Mouse (Mus musculus): ENCODE data around the gene Nlgn2. TPM values are rescaled to one million over a fixed set of nuclear protein-coding genes. Genes with fewer than 3 reads are reported as not detected.

Gene Nlgn2
- total RNA-seq, 2 experiments from 2014 or later, result 236 to 243 TPM

GRCm38 (mm10) chr11:69781828-69782227, 55.8 kb downstream of the Nlgn2 start:
- intact Hi-C loops (cut with DNase I), result no loop called here
- H3K27ac ChIP-seq, result no peak overlapping the region
- TF ChIP-seq CTCF (IDR thresholded peaks at IDR 0.05), result no peak
- DNase-seq (ENCODE audit: extremely low spot score in 1 of 2, low spot score in 2 of 2), result no peak
- no peak overlapping the region for H3K4me3 ChIP-seq

DNA sequence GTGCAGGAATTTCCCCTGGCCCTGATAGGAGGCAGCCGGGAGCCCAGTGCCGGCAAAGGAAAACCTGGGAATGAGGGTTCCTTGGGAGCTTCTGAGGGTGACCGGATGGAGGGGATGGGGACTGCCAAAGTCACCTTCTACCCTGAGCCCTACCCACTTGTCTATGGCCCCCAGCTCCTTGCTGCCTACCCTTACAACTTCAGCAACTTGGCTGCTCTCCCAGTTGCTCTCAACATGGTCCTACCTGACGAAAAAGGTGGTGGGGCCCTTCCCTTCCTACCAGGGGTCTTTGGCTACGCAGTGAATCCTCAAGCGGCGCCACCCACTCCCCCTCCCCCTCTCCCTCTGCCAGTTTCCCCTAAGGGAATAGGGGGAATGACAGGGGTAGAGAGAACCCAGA, 58.6 kb downstream of the Nlgn2 start:
- no peak for TF ChIP-seq CTCF (IDR thresholded peaks at IDR 0.05)
- intact Hi-C loops (cut with DNase I), result no loop called here
- no peak overlapping the region for H3K27ac ChIP-seq
- H3K4me3 ChIP-seq, result no peak overlapping the region
- DNase-seq (ENCODE audit: extremely low spot score in 1 of 2, low spot score in 2 of 2), result no peak

- DNase-seq (ENCODE audit: extremely low spot score in 1 of 2, low spot score in 2 of 2), result no peak
- no peak overlapping the region for H3K27ac ChIP-seq
- intact Hi-C loops (cut with DNase I), result no loop called here
- no peak overlapping the region for H3K4me3 ChIP-seq
- no peak for TF ChIP-seq CTCF (IDR thresholded peaks at IDR 0.05)
Measured at GRCm38 (mm10) chr11:69778258-69778982, 59.2 kb downstream of the Nlgn2 start.

GRCm38 (mm10) chr11:69777504-69778257, 59.9 kb downstream of the Nlgn2 start:
- intact Hi-C loops (cut with DNase I), result no loop called here
- DNase-seq (ENCODE audit: extremely low spot score in 1 of 2, low spot score in 2 of 2), result no peak
- no peak for TF ChIP-seq CTCF (IDR thresholded peaks at IDR 0.05)
- H3K4me3 ChIP-seq, result no peak overlapping the region
- H3K27ac ChIP-seq, result no peak overlapping the region

DNA sequence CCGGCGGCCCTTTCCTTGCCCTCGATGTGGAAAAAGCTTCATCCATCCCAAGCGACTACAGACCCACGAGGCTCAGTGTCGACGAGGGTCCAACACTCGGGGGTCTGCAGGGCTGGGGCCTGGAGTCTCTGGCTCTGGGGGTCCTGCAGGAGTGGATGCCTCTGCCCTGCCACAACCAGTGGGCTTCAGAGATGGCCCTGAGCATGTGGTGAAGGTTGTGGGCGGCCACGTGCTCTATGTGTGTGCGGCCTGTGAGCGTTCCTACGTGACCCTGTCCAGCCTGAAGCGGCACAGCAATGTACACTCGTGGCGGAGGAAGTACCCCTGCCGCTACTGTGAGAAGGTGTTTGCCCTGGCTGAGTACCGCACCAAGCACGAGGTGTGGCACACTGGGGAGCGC, 61.1 kb downstream of the Nlgn2 start:
- Histone ChIP-seq H3K27ac (no peak overlapping the region), H3K4me3 (no peak overlapping the region)
- no peak for DNase-seq (ENCODE audit: extremely low spot score in 1 of 2, low spot score in 2 of 2)
- no peak for TF ChIP-seq CTCF (IDR thresholded peaks at IDR 0.05)
- intact Hi-C loops (cut with DNase I), result no loop called here

DNA sequence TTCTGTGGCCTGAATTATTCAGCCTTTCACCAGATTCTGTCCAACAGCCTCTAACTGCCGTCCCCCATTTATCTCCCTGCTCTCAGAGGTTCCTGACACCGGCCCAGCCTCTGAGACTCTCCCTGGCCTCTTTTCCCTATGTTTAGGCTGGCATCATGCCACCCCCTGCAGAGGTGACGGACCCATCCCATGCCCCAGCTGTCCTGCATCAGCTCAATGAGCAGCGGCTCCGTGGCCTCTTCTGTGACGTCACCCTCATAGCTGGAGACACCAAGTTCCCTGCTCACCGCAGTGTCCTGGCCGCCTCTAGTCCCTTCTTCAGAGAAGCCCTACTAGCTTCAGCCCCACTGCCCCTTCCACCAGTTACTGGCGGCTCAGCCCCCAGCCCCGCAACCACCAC, 61.9 kb downstream of the Nlgn2 start:
- intact Hi-C loops (cut with DNase I), result no loop called here
- Histone ChIP-seq H3K27ac (no peak overlapping the region), H3K4me3 (no peak overlapping the region)
- DNase-seq (ENCODE audit: extremely low spot score in 1 of 2, low spot score in 2 of 2), result no peak
- TF ChIP-seq CTCF (IDR thresholded peaks at IDR 0.05), result no peak

- intact Hi-C loops (cut with DNase I), result no loop called here
Measured at GRCm38 (mm10) chr11:69774961-69775360, 62.6 kb downstream of the Nlgn2 start.

More at GRCm38 (mm10) chr11:69774961-69775360, 62.6 kb downstream of the Nlgn2 start:
- no peak for DNase-seq (ENCODE audit: extremely low spot score in 1 of 2, low spot score in 2 of 2)
- no peak for TF ChIP-seq CTCF (IDR thresholded peaks at IDR 0.05)
- Histone ChIP-seq H3K4me3 (no peak overlapping the region), H3K27ac (no peak overlapping the region)

Small RNAs within 50 kb of the gene (microRNA-seq; reads per million reads assigned to microRNA genes)
- 0 reads per million in 2 experiments for gene Mir6924

Other genes with a start within 250 kb of the Nlgn2 start
- gene Atp1b2, start 231.8 kb downstream of the Nlgn2 start, total RNA-seq (2021), result 100 to 1,000 TPM; 411 to 429 TPM
- gene Shbg, start 219.9 kb downstream of the Nlgn2 start, total RNA-seq (2021), result not detected
- 10 to 100 TPM in 1 of 2 experiments, 1 to 10 TPM in 1; 9.9 to 13.7 TPM for gene Sat2, start 215.8 kb downstream of the Nlgn2 start, total RNA-seq (2021)
- 100 to 1,000 TPM; 146 TPM for gene Fxr2, start 204.8 kb downstream of the Nlgn2 start, total RNA-seq (2021)
- gene Sox15, start 182.5 kb downstream of the Nlgn2 start, total RNA-seq (2021), result not detected
- gene Mpdu1, start 175.1 kb downstream of the Nlgn2 start, total RNA-seq (2021), result 10 to 100 TPM; 59.0 to 59.4 TPM
- 10 to 100 TPM; 11.8 to 14.1 TPM for gene Cd68, start 171.6 kb downstream of the Nlgn2 start, total RNA-seq (2021)
- 100 to 1,000 TPM; 299 to 311 TPM for gene Eif4a1, start 165.4 kb downstream of the Nlgn2 start, total RNA-seq (2021)
- gene Senp3, start 155.7 kb downstream of the Nlgn2 start, total RNA-seq (2021), result 100 to 1,000 TPM; 108 to 111 TPM
- 1 to 10 TPM; 3.3 to 3.8 TPM for gene Tnfsf13, start 152.0 kb downstream of the Nlgn2 start, total RNA-seq (2021)
- gene Tnfsf12, start 141.9 kb downstream of the Nlgn2 start, total RNA-seq (2021), result 10 to 100 TPM in 1 of 2 experiments, 1 to 10 TPM in 1; 9.5 to 10.6 TPM
- gene Tnfsfm13, start 141.7 kb downstream of the Nlgn2 start, total RNA-seq (2021), result 1 to 10 TPM; 1.4 to 1.9 TPM
- gene Polr2a, start 79.1 kb downstream of the Nlgn2 start, total RNA-seq (2021), result 10 to 100 TPM; 55.1 to 56.6 TPM
- not detected for gene Slc35g3, start 75.8 kb downstream of the Nlgn2 start, total RNA-seq (2021)
- 100 to 1,000 TPM; 134 to 167 TPM for gene Zbtb4, start 71.9 kb downstream of the Nlgn2 start, total RNA-seq (2021)
- gene Chrnb1, start 41.8 kb downstream of the Nlgn2 start, total RNA-seq (2021), result 1 to 10 TPM; 1.0 to 1.4 TPM
- gene Fgf11, start 35.9 kb downstream of the Nlgn2 start, total RNA-seq (2021), result 10 to 100 TPM; 15.9 to 19.8 TPM
- gene Tmem102, start 32.2 kb downstream of the Nlgn2 start, total RNA-seq (2021), result under 1 TPM in 1 of 2 experiments, not detected in 1; 0.23 TPM
- gene Gm39566, start 22.5 kb downstream of the Nlgn2 start, total RNA-seq (2021), result not detected
- gene Spem2, start 19.3 kb downstream of the Nlgn2 start, total RNA-seq (2021), result not detected
- under 1 TPM; 0.34 to 0.44 TPM for gene Spem1, start 15.6 kb downstream of the Nlgn2 start, total RNA-seq (2021)
- 100 to 1,000 TPM; 113 to 126 TPM for gene Tmem256, start 730 bp upstream of the Nlgn2 start, total RNA-seq (2021)
- 10 to 100 TPM; 19.5 to 22.5 TPM for gene Plscr3, start 8.6 kb upstream of the Nlgn2 start, total RNA-seq (2021)
- under 1 TPM in 1 of 2 experiments, not detected in 1; 0.20 TPM for gene Tnk1, start 20.9 kb upstream of the Nlgn2 start, total RNA-seq (2021)
- not detected for gene Tmem95, start 40.2 kb upstream of the Nlgn2 start, total RNA-seq (2021)
- gene Kctd11, start 43.6 kb upstream of the Nlgn2 start, total RNA-seq (2021), result 1 to 10 TPM; 1.3 to 1.5 TPM
- not detected for gene Acap1, start 57.8 kb upstream of the Nlgn2 start, total RNA-seq (2021)
- under 1 TPM; 0.23 to 0.87 TPM for gene 2810408A11Rik, start 63.2 kb upstream of the Nlgn2 start, total RNA-seq (2021)
- gene Neurl4, start 63.3 kb upstream of the Nlgn2 start, total RNA-seq (2021), result 100 to 1,000 TPM; 121 to 124 TPM
- gene Gps2, start 76.1 kb upstream of the Nlgn2 start, total RNA-seq (2021), result 10 to 100 TPM; 31.0 to 31.7 TPM
- 100 to 1,000 TPM; 408 to 429 TPM for gene Eif5a, start 84.2 kb upstream of the Nlgn2 start, total RNA-seq (2021)
- gene Ybx2, start 98.0 kb upstream of the Nlgn2 start, total RNA-seq (2021), result 1 to 10 TPM; 9.9 to 10.0 TPM
- 1 to 10 TPM; 2.3 to 4.1 TPM for gene Slc2a4, start 110.4 kb upstream of the Nlgn2 start, total RNA-seq (2021)
- gene Cldn7, start 127.0 kb upstream of the Nlgn2 start, total RNA-seq (2021), result not detected
- 100 to 1,000 TPM; 116 to 124 TPM for gene Ctdnep1, start 143.4 kb upstream of the Nlgn2 start, total RNA-seq (2021)
- gene Elp5, start 144.7 kb upstream of the Nlgn2 start, total RNA-seq (2021), result 10 to 100 TPM; 90.9 to 93.8 TPM
- 100 to 1,000 TPM; 209 to 215 TPM for gene Gabarap, start 153.4 kb upstream of the Nlgn2 start, total RNA-seq (2021)
- gene Phf23, start 158.0 kb upstream of the Nlgn2 start, total RNA-seq (2021), result 10 to 100 TPM; 44.3 to 48.9 TPM
- 10 to 100 TPM; 32.6 to 32.9 TPM for gene Dvl2, start 162.8 kb upstream of the Nlgn2 start, total RNA-seq (2021)
- gene Acadvl, start 177.6 kb upstream of the Nlgn2 start, total RNA-seq (2021), result 10 to 100 TPM; 59.4 to 62.5 TPM
- gene Dlg4, start 179.2 kb upstream of the Nlgn2 start, total RNA-seq (2021), result 100 to 1,000 TPM; 818 to 875 TPM
- 1 to 10 TPM; 1.8 to 2.1 TPM for gene Asgr1, start 216.3 kb upstream of the Nlgn2 start, total RNA-seq (2021)

All from left cerebral cortex, adult 2 months (tissue).